Mouse (Mus musculus): Measurements from ENCODE around the gene Acat1. TPM values are rescaled to one million over a fixed set of nuclear protein-coding genes. Genes with fewer than 3 reads are reported as not detected.

The Acat1 gene
- polyA plus RNA-seq, 1 experiment from 2014 or later, result 50.8 TPM

GRCm38 (mm10) chr9:53603849-53604248 lies 6.3 kb downstream of the Acat1 start:
- Histone ChIP-seq H3K27me3 (ENCODE audit: control insufficient read depth, insufficient read depth, low read length) (no peaks in the 10 kb centered on the region), H3K36me3 (ENCODE audit: control insufficient read depth, insufficient read depth, low read length) (no peaks in the 10 kb centered on the region), H3K27ac (replicated peaks; ENCODE audit: low read depth, low read length) (no peak overlapping the region), H3K4me2 (ENCODE audit: low read depth, severe bottlenecking) (no peak overlapping the region), H3K9ac (ENCODE audit: low read length) (no peak overlapping the region), H3K4me3 (ENCODE audit: low read depth, low read length) (no peak overlapping the region), H3K4me1 (ENCODE audit: control insufficient read depth, insufficient read depth, low read length) (no peaks in the 10 kb centered on the region), H3K9me3 (ENCODE audit: control insufficient read depth, low read length) (no peaks in the 10 kb centered on the region)
- DNase-seq (ENCODE audit: low spot score) (no peak), ATAC-seq (ENCODE audit: insufficient number of reproducible peaks, low FRiP score, low TSS enrichment, low read depth) (no peak)
- WGBS, result 85% methylated on average over 3 of the region's 3 CpGs

GRCm38 (mm10) chr9:53603384-53603783 lies 6.8 kb downstream of the Acat1 start:
- no peak for ATAC-seq (ENCODE audit: insufficient number of reproducible peaks, low FRiP score, low TSS enrichment, low read depth)
- H3K4me2 ChIP-seq (ENCODE audit: low read depth, severe bottlenecking), result no peak overlapping the region
- no peaks in the 10 kb centered on the region for H3K36me3 ChIP-seq (ENCODE audit: control insufficient read depth, insufficient read depth, low read length)
- no peaks in the 10 kb centered on the region for H3K9me3 ChIP-seq (ENCODE audit: control insufficient read depth, low read length)
- no peak overlapping the region for H3K4me3 ChIP-seq (ENCODE audit: low read depth, low read length)
- 84% methylated on average over 1 of the region's 1 CpGs for WGBS
- no peak overlapping the region for H3K27ac ChIP-seq (replicated peaks; ENCODE audit: low read depth, low read length)
- DNase-seq (ENCODE audit: low spot score), result no peak
- no peaks in the 10 kb centered on the region for H3K4me1 ChIP-seq (ENCODE audit: control insufficient read depth, insufficient read depth, low read length)
- H3K27me3 ChIP-seq (ENCODE audit: control insufficient read depth, insufficient read depth, low read length), result no peaks in the 10 kb centered on the region
- no peak overlapping the region for H3K9ac ChIP-seq (ENCODE audit: low read length)

- Histone ChIP-seq H3K9ac (ENCODE audit: low read length) (no peak overlapping the region), H3K4me1 (ENCODE audit: control insufficient read depth, insufficient read depth, low read length) (no peaks in the 10 kb centered on the region), H3K36me3 (ENCODE audit: control insufficient read depth, insufficient read depth, low read length) (no peaks in the 10 kb centered on the region), H3K27ac (replicated peaks; ENCODE audit: low read depth, low read length) (no peak overlapping the region), H3K4me2 (ENCODE audit: low read depth, severe bottlenecking) (no peak overlapping the region), H3K27me3 (ENCODE audit: control insufficient read depth, insufficient read depth, low read length) (no peaks in the 10 kb centered on the region), H3K4me3 (ENCODE audit: low read depth, low read length) (no peak overlapping the region), H3K9me3 (ENCODE audit: control insufficient read depth, low read length) (no peaks in the 10 kb centered on the region)
- ATAC-seq (ENCODE audit: insufficient number of reproducible peaks, low FRiP score, low TSS enrichment, low read depth) (no peak), DNase-seq (ENCODE audit: low spot score) (no peak)
- WGBS, result 97% methylated on average over 2 of the region's 2 CpGs
These were observed 8.6 kb downstream of the Acat1 start for GRCm38 (mm10) chr9:53601541-53601940.

GRCm38 (mm10) chr9:53598631-53599030 lies 11.6 kb downstream of the Acat1 start:
- Histone ChIP-seq H3K36me3 (ENCODE audit: control insufficient read depth, insufficient read depth, low read length) (no peaks in the 10 kb centered on the region), H3K9ac (ENCODE audit: low read length) (no peak overlapping the region), H3K4me1 (ENCODE audit: control insufficient read depth, insufficient read depth, low read length) (no peaks in the 10 kb centered on the region), H3K4me3 (ENCODE audit: low read depth, low read length) (no peak overlapping the region), H3K9me3 (ENCODE audit: control insufficient read depth, low read length) (no peaks in the 10 kb centered on the region), H3K27me3 (ENCODE audit: control insufficient read depth, insufficient read depth, low read length) (no peaks in the 10 kb centered on the region), H3K27ac (replicated peaks; ENCODE audit: low read depth, low read length) (no peak overlapping the region), H3K4me2 (ENCODE audit: low read depth, severe bottlenecking) (no peak overlapping the region)
- ATAC-seq (ENCODE audit: insufficient number of reproducible peaks, low FRiP score, low TSS enrichment, low read depth) (no peak), DNase-seq (ENCODE audit: low spot score) (no peak)
- 80% methylated on average over 6 of the region's 6 CpGs for WGBS

- Histone ChIP-seq H3K27ac (replicated peaks; ENCODE audit: low read depth, low read length) (no peak overlapping the region), H3K4me1 (ENCODE audit: control insufficient read depth, insufficient read depth, low read length) (no peaks in the 10 kb centered on the region), H3K9ac (ENCODE audit: low read length) (no peak overlapping the region), H3K9me3 (ENCODE audit: control insufficient read depth, low read length) (no peaks in the 10 kb centered on the region), H3K27me3 (ENCODE audit: control insufficient read depth, insufficient read depth, low read length) (no peaks in the 10 kb centered on the region), H3K4me2 (ENCODE audit: low read depth, severe bottlenecking) (no peak overlapping the region), H3K36me3 (ENCODE audit: control insufficient read depth, insufficient read depth, low read length) (no peaks in the 10 kb centered on the region), H3K4me3 (ENCODE audit: low read depth, low read length) (no peak overlapping the region)
- 85% methylated on average over 4 of the region's 4 CpGs for WGBS
- DNase-seq (ENCODE audit: low spot score), result no peak
- no peak for ATAC-seq (ENCODE audit: insufficient number of reproducible peaks, low FRiP score, low TSS enrichment, low read depth)
These were observed 13.1 kb downstream of the Acat1 start for GRCm38 (mm10) chr9:53596971-53597600.

- H3K4me2 ChIP-seq (ENCODE audit: low read depth, severe bottlenecking), result no peak overlapping the region
- DNase-seq (ENCODE audit: low spot score) (peak; percentile 81), ATAC-seq (ENCODE audit: insufficient number of reproducible peaks, low FRiP score, low TSS enrichment, low read depth) (no peak)
- H3K9me3 ChIP-seq (ENCODE audit: control insufficient read depth, low read length), result no peaks in the 10 kb centered on the region
- H3K9ac ChIP-seq (ENCODE audit: low read length), result no peak overlapping the region
- no peak overlapping the region for H3K4me3 ChIP-seq (ENCODE audit: low read depth, low read length)
- no peaks in the 10 kb centered on the region for H3K27me3 ChIP-seq (ENCODE audit: control insufficient read depth, insufficient read depth, low read length)
- H3K27ac ChIP-seq (replicated peaks; ENCODE audit: low read depth, low read length), result no peak overlapping the region
- H3K4me1 ChIP-seq (ENCODE audit: control insufficient read depth, insufficient read depth, low read length), result no peaks in the 10 kb centered on the region
- WGBS, result 11% methylated on average over 3 of the region's 3 CpGs
- H3K36me3 ChIP-seq (ENCODE audit: control insufficient read depth, insufficient read depth, low read length), result no peaks in the 10 kb centered on the region
These were observed 15.4 kb downstream of the Acat1 start for GRCm38 (mm10) chr9:53594764-53595163.

GRCm38 (mm10) chr9:53581870-53582269 lies 28.3 kb downstream of the Acat1 start:
- Histone ChIP-seq H3K9me3 (ENCODE audit: control insufficient read depth, low read length) (no peaks in the 10 kb centered on the region), H3K4me1 (ENCODE audit: control insufficient read depth, insufficient read depth, low read length) (no peaks in the 10 kb centered on the region), H3K27ac (replicated peaks; ENCODE audit: low read depth, low read length) (no peak overlapping the region), H3K36me3 (ENCODE audit: control insufficient read depth, insufficient read depth, low read length) (peaks cover 5% of the 10 kb centered on the region; the same call in 1 of the 2 replicates), H3K9ac (ENCODE audit: low read length) (no peak overlapping the region), H3K4me2 (ENCODE audit: low read depth, severe bottlenecking) (no peak overlapping the region), H3K27me3 (ENCODE audit: control insufficient read depth, insufficient read depth, low read length) (no peaks in the 10 kb centered on the region), H3K4me3 (ENCODE audit: low read depth, low read length) (no peak overlapping the region)
- no peak for ATAC-seq (ENCODE audit: insufficient number of reproducible peaks, low FRiP score, low TSS enrichment, low read depth)
- 88% methylated on average over 4 of the region's 4 CpGs for WGBS
- DNase-seq (ENCODE audit: low spot score), result no peak

GRCm38 (mm10) chr9:53575721-53576120 lies 34.5 kb downstream of the Acat1 start:
- Histone ChIP-seq H3K9me3 (ENCODE audit: control insufficient read depth, low read length) (no peaks in the 10 kb centered on the region), H3K36me3 (ENCODE audit: control insufficient read depth, insufficient read depth, low read length) (peaks cover 5% of the 10 kb centered on the region; the same call in 1 of the 2 replicates), H3K4me3 (ENCODE audit: low read depth, low read length) (no peak overlapping the region), H3K9ac (ENCODE audit: low read length) (no peak overlapping the region), H3K4me2 (ENCODE audit: low read depth, severe bottlenecking) (no peak overlapping the region), H3K4me1 (ENCODE audit: control insufficient read depth, insufficient read depth, low read length) (no peaks in the 10 kb centered on the region), H3K27ac (replicated peaks; ENCODE audit: low read depth, low read length) (no peak overlapping the region), H3K27me3 (ENCODE audit: control insufficient read depth, insufficient read depth, low read length) (no peaks in the 10 kb centered on the region)
- no peak for DNase-seq (ENCODE audit: low spot score)
- no peak for ATAC-seq (ENCODE audit: insufficient number of reproducible peaks, low FRiP score, low TSS enrichment, low read depth)
- WGBS, result 94% methylated on average over 5 of the region's 5 CpGs

Data from limb, embryonic 11.5 days (tissue).